Mouse (Mus musculus): ENCODE data around the gene 1700088E04Rik. TPM values are rescaled to one million over a fixed set of nuclear protein-coding genes. Genes with fewer than 3 reads are reported as not detected.

The 1700088E04Rik gene
- polyA plus RNA-seq (2016; fragmentation: Nextera tagmentation; extraction: Ambion mirVana): 8.0 and 8.2 TPM in 2 replicates

GRCm38 (mm10) chr15:79140866-79141565 lies at the start of gene 1700088E04Rik, which contains the start of gene Polr2f:
1700088E04Rik (minus strand) TSS chr15:79141253.
Polr2f (plus strand) TSS chr15:79141009.
- WGBS: under 1% methylated on average over 57 of the region's 57 CpGs
- Histone ChIP-seq H3K4me3 (peak within 1 kb of the TSS; percentile 89), H3K4me1 (peaks cover 19% of the 10 kb centered on the region), H3K9me3 (no peaks in the 10 kb centered on the region), H3K27ac (replicated peaks) (peak within 1 kb of the TSS; percentile 87), H3K36me3 (replicated peaks) (peaks cover 28% of the 10 kb centered on the region), H3K27me3 (replicated peaks; ENCODE audit: low read depth, poor library complexity, severe bottlenecking) (no peaks in the 10 kb centered on the region)
- DNase-seq (ENCODE audit: low spot score): peak; percentile 96

- Histone ChIP-seq H3K4me1 (peaks cover 7% of the 10 kb centered on the region), H3K27me3 (replicated peaks; ENCODE audit: low read depth, poor library complexity, severe bottlenecking) (no peaks in the 10 kb centered on the region), H3K4me3 (no peak overlapping the region), H3K36me3 (replicated peaks) (no peaks in the 10 kb centered on the region), H3K9me3 (no peaks in the 10 kb centered on the region), H3K27ac (replicated peaks) (no peak overlapping the region)
- no peak for DNase-seq (ENCODE audit: low spot score)
- WGBS: 90% methylated on average over 8 of the region's 8 CpGs
These were observed 46.8 kb upstream of the 1700088E04Rik start for GRCm38 (mm10) chr15:79187819-79188218.

GRCm38 (mm10) chr15:79185213-79185612 lies 44.2 kb upstream of the 1700088E04Rik start:
- DNase-seq (ENCODE audit: low spot score): no peak
- 90% methylated on average over 10 of the region's 10 CpGs for WGBS
- Histone ChIP-seq H3K4me1 (no peaks in the 10 kb centered on the region), H3K27me3 (replicated peaks; ENCODE audit: low read depth, poor library complexity, severe bottlenecking) (no peaks in the 10 kb centered on the region), H3K9me3 (no peaks in the 10 kb centered on the region), H3K4me3 (no peak overlapping the region), H3K27ac (replicated peaks) (no peak overlapping the region), H3K36me3 (replicated peaks) (no peaks in the 10 kb centered on the region)

GRCm38 (mm10) chr15:79176905-79177304 lies 35.9 kb upstream of the 1700088E04Rik start:
- Histone ChIP-seq H3K36me3 (replicated peaks) (no peaks in the 10 kb centered on the region), H3K27me3 (replicated peaks; ENCODE audit: low read depth, poor library complexity, severe bottlenecking) (no peaks in the 10 kb centered on the region), H3K27ac (replicated peaks) (no peak overlapping the region; the same call in 1 of the 2 replicates), H3K4me3 (no peak overlapping the region), H3K9me3 (no peaks in the 10 kb centered on the region), H3K4me1 (peaks cover 30% of the 10 kb centered on the region)
- 57% methylated on average over 6 of the region's 6 CpGs for WGBS
- DNase-seq (ENCODE audit: low spot score): no peak

GRCm38 (mm10) chr15:79166712-79167111 lies 25.7 kb upstream of the 1700088E04Rik start:
- WGBS: 43% methylated on average over 8 of the region's 8 CpGs
- peak overlapping the region; percentile 19; the same call in 1 of the 2 replicates for H3K4me3 ChIP-seq
- H3K9me3 ChIP-seq: no peaks in the 10 kb centered on the region
- peak overlapping the region; percentile 51; the same call in 1 of the 2 replicates for H3K27ac ChIP-seq (replicated peaks)
- H3K36me3 ChIP-seq (replicated peaks): no peaks in the 10 kb centered on the region
- H3K27me3 ChIP-seq (replicated peaks; ENCODE audit: low read depth, poor library complexity, severe bottlenecking): peaks cover 81% of the 10 kb centered on the region
- peaks cover 78% of the 10 kb centered on the region for H3K4me1 ChIP-seq
- peak; percentile 50 for DNase-seq (ENCODE audit: low spot score)

GRCm38 (mm10) chr15:79165140-79165539 lies 24.1 kb upstream of the 1700088E04Rik start, which contains the start of gene Sox10:
Sox10 (minus strand) TSS chr15:79165240.
- 34% methylated on average over 5 of the region's 5 CpGs for WGBS
- Histone ChIP-seq H3K4me3 (peak within 1 kb of the TSS; percentile 49), H3K9me3 (no peaks in the 10 kb centered on the region), H3K27ac (replicated peaks) (peak within 1 kb of the TSS; percentile 49), H3K27me3 (replicated peaks; ENCODE audit: low read depth, poor library complexity, severe bottlenecking) (peaks cover 92% of the 10 kb centered on the region), H3K4me1 (peaks cover 80% of the 10 kb centered on the region), H3K36me3 (replicated peaks) (no peaks in the 10 kb centered on the region)
- no peak for DNase-seq (ENCODE audit: low spot score)

GRCm38 (mm10) chr15:79164251-79164650 lies 23.2 kb upstream of the 1700088E04Rik start:
- peak overlapping the region; percentile 49 for H3K4me3 ChIP-seq
- H3K9me3 ChIP-seq: no peaks in the 10 kb centered on the region
- 0 out of 2 replicates have a peak overlapping the region, but pooled peaks have one; percentile 35 for H3K27ac ChIP-seq (replicated peaks)
- WGBS: 4% methylated on average over 15 of the region's 15 CpGs
- peak; percentile 62 for DNase-seq (ENCODE audit: low spot score)
- peaks cover 77% of the 10 kb centered on the region for H3K4me1 ChIP-seq
- no peaks in the 10 kb centered on the region for H3K36me3 ChIP-seq (replicated peaks)
- peaks cover 95% of the 10 kb centered on the region for H3K27me3 ChIP-seq (replicated peaks; ENCODE audit: low read depth, poor library complexity, severe bottlenecking)

- 33% methylated on average over 14 of the region's 14 CpGs for WGBS
- Histone ChIP-seq H3K4me3 (peak overlapping the region; percentile 49), H3K4me1 (peaks cover 66% of the 10 kb centered on the region), H3K27ac (replicated peaks) (0 out of 2 replicates have a peak overlapping the region, but pooled peaks have one; percentile 40), H3K36me3 (replicated peaks) (no peaks in the 10 kb centered on the region), H3K9me3 (no peaks in the 10 kb centered on the region), H3K27me3 (replicated peaks; ENCODE audit: low read depth, poor library complexity, severe bottlenecking) (peaks cover 87% of the 10 kb centered on the region)
- DNase-seq (ENCODE audit: low spot score): no peak
These were observed 21.8 kb upstream of the 1700088E04Rik start for GRCm38 (mm10) chr15:79162822-79163221.

GRCm38 (mm10) chr15:79162301-79162700 lies 21.2 kb upstream of the 1700088E04Rik start:
- WGBS: 54% methylated on average over 7 of the region's 7 CpGs
- peak overlapping the region; percentile 49 for H3K4me3 ChIP-seq

GRCm38 (mm10) chr15:79155572-79155971 lies 14.5 kb upstream of the 1700088E04Rik start:
- 29% methylated on average over 3 of the region's 3 CpGs for WGBS
- H3K4me1 ChIP-seq: peaks cover 57% of the 10 kb centered on the region

More at GRCm38 (mm10) chr15:79162301-79162700, 21.2 kb upstream of the 1700088E04Rik start:
- DNase-seq (ENCODE audit: low spot score): no peak
- no peak overlapping the region; the same call in 1 of the 2 replicates for H3K27ac ChIP-seq (replicated peaks)
- H3K4me1 ChIP-seq: peaks cover 61% of the 10 kb centered on the region
- peaks cover 84% of the 10 kb centered on the region for H3K27me3 ChIP-seq (replicated peaks; ENCODE audit: low read depth, poor library complexity, severe bottlenecking)
- no peaks in the 10 kb centered on the region for H3K36me3 ChIP-seq (replicated peaks)
- H3K9me3 ChIP-seq: no peaks in the 10 kb centered on the region

GRCm38 (mm10) chr15:79152709-79153108 lies 11.7 kb upstream of the 1700088E04Rik start:
- no peaks in the 10 kb centered on the region for H3K27me3 ChIP-seq (replicated peaks; ENCODE audit: low read depth, poor library complexity, severe bottlenecking)
- peak overlapping the region; percentile 78 for H3K27ac ChIP-seq (replicated peaks)
- no peak overlapping the region for H3K4me3 ChIP-seq
- no peak for DNase-seq (ENCODE audit: low spot score)
- 32% methylated on average over 6 of the region's 6 CpGs for WGBS
- peaks cover 54% of the 10 kb centered on the region for H3K4me1 ChIP-seq
- peaks cover 53% of the 10 kb centered on the region for H3K36me3 ChIP-seq (replicated peaks)
- H3K9me3 ChIP-seq: no peaks in the 10 kb centered on the region

More at GRCm38 (mm10) chr15:79155572-79155971, 14.5 kb upstream of the 1700088E04Rik start:
- H3K4me3 ChIP-seq: peak overlapping the region; percentile 3; the same call in 1 of the 2 replicates
- peaks cover 28% of the 10 kb centered on the region for H3K36me3 ChIP-seq (replicated peaks)
- no peaks in the 10 kb centered on the region for H3K9me3 ChIP-seq
- peak overlapping the region; percentile 72 for H3K27ac ChIP-seq (replicated peaks)
- DNase-seq (ENCODE audit: low spot score): no peak
- H3K27me3 ChIP-seq (replicated peaks; ENCODE audit: low read depth, poor library complexity, severe bottlenecking): peaks cover 17% of the 10 kb centered on the region

GRCm38 (mm10) chr15:79151881-79152280 lies 10.8 kb upstream of the 1700088E04Rik start:
- peak overlapping the region; percentile 1; the same call in 1 of the 2 replicates for H3K4me3 ChIP-seq
- H3K4me1 ChIP-seq: peaks cover 54% of the 10 kb centered on the region
- H3K36me3 ChIP-seq (replicated peaks): peaks cover 62% of the 10 kb centered on the region
- H3K27me3 ChIP-seq (replicated peaks; ENCODE audit: low read depth, poor library complexity, severe bottlenecking): no peaks in the 10 kb centered on the region
- WGBS: 35% methylated on average over 8 of the region's 8 CpGs
- H3K27ac ChIP-seq (replicated peaks): peak overlapping the region; percentile 78
- peak; percentile 69 for DNase-seq (ENCODE audit: low spot score)
- no peaks in the 10 kb centered on the region for H3K9me3 ChIP-seq
